Mouse (Mus musculus) G1E (cell line): ENCODE data around the gene Jazf1. TPM values are rescaled to one million over a fixed set of nuclear protein-coding genes. Genes with fewer than 3 reads are reported as not detected.
A peak's percentile ranks its signal among the peaks of the same experiment; 100 is the strongest.

Experiments
- ATAC-seq: 2 replicates; pipeline ENCODE4 v1.8.0; 2016; ENCODE audit warnings: mild to moderate bottlenecking; ENCODE audit not compliant: insufficient number of reproducible peaks, poor library complexity, low FRiP score, severe bottlenecking; ENCODE audit errors: extremely low read depth
- DNase-seq: peaks from one replicate; pipeline ENCODE4 v3.0.0; 2012; ENCODE audit warnings: low spot score
- H3K27me3 ChIP-seq: 2 replicates; pipeline ENCODE4 v1.6.1; 2012; ENCODE audit warnings: mild to moderate bottlenecking, low read length, inconsistent platforms; ENCODE audit not compliant: insufficient read depth
- H3K36me3 ChIP-seq: replicated peaks from 2 replicates; pipeline ENCODE3; 2012; ENCODE audit warnings: mild to moderate bottlenecking, inconsistent platforms
- H3K4me1 ChIP-seq: 2 replicates; pipeline ENCODE4 v1.6.1; 2012; ENCODE audit warnings: low read depth, low read length, inconsistent platforms, mixed read lengths; ENCODE audit not compliant: insufficient read depth
- H3K4me3 ChIP-seq: 2 replicates; pipeline ENCODE4 v1.5.1; 2012; ENCODE audit warnings: low read depth, mild to moderate bottlenecking, inconsistent platforms, low read length, moderate library complexity, mixed read lengths
- H3K9me3 ChIP-seq: replicated peaks from 2 replicates; pipeline ENCODE4 v1.6.1; 2012; ENCODE audit warnings: inconsistent platforms
- CTCF ChIP-seq: IDR thresholded peaks from 2 replicates; pipeline ENCODE4 v1.5.1; 2012; ENCODE audit warnings: low read depth, low read length, inconsistent platforms, mixed read lengths
- GATA1 ChIP-seq: IDR thresholded peaks from 2 replicates; pipeline ENCODE4 v1.6.1; 2012; ENCODE audit warnings: borderline replicate concordance, low read length, inconsistent platforms, mixed read lengths
- GATA2 ChIP-seq: IDR thresholded peaks from 2 replicates; pipeline ENCODE4 v1.6.1; 2012; ENCODE audit warnings: low read depth, low read length, inconsistent platforms, borderline replicate concordance
- POLR2AphosphoS5 ChIP-seq: IDR thresholded peaks from 2 replicates; pipeline ENCODE4 v1.6.1; 2012; ENCODE audit warnings: low read depth, low read length, inconsistent platforms; ENCODE audit not compliant: insufficient replicate concordance
- TAL1 ChIP-seq: conservative IDR thresholded peaks from 2 replicates; pipeline ENCODE4 v1.6.1; 2012; ENCODE audit warnings: low read depth, low read length, inconsistent platforms, mixed read lengths
- polyA plus RNA-seq: library from polyadenylated mRNA; stranded (reverse); fragments of >175 nt; gene quantifications from 2 replicates; pipeline ENCODE4 v1.2.3, GENCODE M21; 2012
- total RNA-seq, 2 experiments: library from RNA; stranded (forward) in 1 of 2; stranded (reverse) in 1 of 2; fragments of 200-1000 nt in 1 of 2; fragments of >200 nt in 1 of 2; fragmentation: Nextera tagmentation in 1 of 2; gene quantifications; 2 replicates each; pipeline ENCODE4 v1.2.3; 2014 to 2017

Jazf1 gene
- total RNA-seq (2014; fragmentation: Nextera tagmentation) (not detected in 2 replicates), total RNA-seq (2017) (not detected in 2 replicates), polyA plus RNA-seq (not detected in 2 replicates)

- no peak for DNase-seq
- no peaks in the 10 kb centered on the region for H3K36me3 ChIP-seq
- TF ChIP-seq GATA1 = no peak
- TF ChIP-seq CTCF = no peak
- TF ChIP-seq TAL1 = no peak
- TF ChIP-seq POLR2AphosphoS5 = no peak
- TF ChIP-seq GATA2 = no peak
- H3K4me1 ChIP-seq = no peaks in the 10 kb centered on the region
- ATAC-seq = no peak
- H3K27me3 ChIP-seq = no peaks in the 10 kb centered on the region
- peaks cover 22% of the 10 kb centered on the region for H3K9me3 ChIP-seq
- peak within 1 kb of the TSS; percentile 40; the same call in 1 of the 2 replicates for H3K4me3 ChIP-seq
Measured at GRCm38 (mm10) chr6:53067989-53068874, at the start of gene Jazf1. Gene Jazf1, minus strand, starts transcription at chr6:53068631.

- no peaks in the 10 kb centered on the region for H3K27me3 ChIP-seq
- H3K9me3 ChIP-seq = peaks cover 19% of the 10 kb centered on the region
- H3K4me1 ChIP-seq = no peaks in the 10 kb centered on the region
- no peak for DNase-seq
- H3K36me3 ChIP-seq = no peaks in the 10 kb centered on the region
- H3K4me3 ChIP-seq = no peak overlapping the region
- ATAC-seq = no peak
- TF ChIP-seq TAL1 = no peak
- TF ChIP-seq GATA1 = no peak
- TF ChIP-seq CTCF = no peak
- TF ChIP-seq POLR2AphosphoS5 = no peak
- no peak for TF ChIP-seq GATA2
Measured at GRCm38 (mm10) chr6:53117855-53118254, 49.4 kb upstream of the Jazf1 start.

GRCm38 (mm10) chr6:53086879-53087278, 18.4 kb upstream of the Jazf1 start:
- Histone ChIP-seq H3K4me3 (no peak overlapping the region), H3K4me1 (no peaks in the 10 kb centered on the region), H3K27me3 (no peaks in the 10 kb centered on the region), H3K36me3 (no peaks in the 10 kb centered on the region), H3K9me3 (peaks cover 16% of the 10 kb centered on the region)
- no peak for DNase-seq
- ATAC-seq = no peak
- TF ChIP-seq GATA1 = no peak
- TF ChIP-seq POLR2AphosphoS5 = no peak
- no peak for TF ChIP-seq TAL1
- TF ChIP-seq GATA2 = no peak
- no peak for TF ChIP-seq CTCF

- peaks cover 19% of the 10 kb centered on the region for H3K9me3 ChIP-seq
- H3K27me3 ChIP-seq = no peaks in the 10 kb centered on the region
- no peak for DNase-seq
- H3K36me3 ChIP-seq = no peaks in the 10 kb centered on the region
- H3K4me3 ChIP-seq = no peak overlapping the region
- TF ChIP-seq GATA2 = no peak
- TF ChIP-seq TAL1 = no peak
- no peak for TF ChIP-seq CTCF
- no peak for TF ChIP-seq POLR2AphosphoS5
- TF ChIP-seq GATA1 = no peak
- ATAC-seq = no peak
- no peaks in the 10 kb centered on the region for H3K4me1 ChIP-seq
Measured at GRCm38 (mm10) chr6:53081241-53081640, 12.8 kb upstream of the Jazf1 start.

GRCm38 (mm10) chr6:53078671-53079070, 10.2 kb upstream of the Jazf1 start:
- DNase-seq = no peak
- Histone ChIP-seq H3K9me3 (peaks cover 13% of the 10 kb centered on the region), H3K27me3 (no peaks in the 10 kb centered on the region), H3K36me3 (no peaks in the 10 kb centered on the region), H3K4me3 (no peak overlapping the region), H3K4me1 (no peaks in the 10 kb centered on the region)
- TF ChIP-seq POLR2AphosphoS5 = no peak
- TF ChIP-seq CTCF = no peak
- TF ChIP-seq GATA2 = no peak
- no peak for TF ChIP-seq GATA1
- TF ChIP-seq TAL1 = no peak
- no peak for ATAC-seq

GRCm38 (mm10) chr6:53071732-53072131, 3.3 kb upstream of the Jazf1 start:
- Histone ChIP-seq H3K4me3 (no peak overlapping the region), H3K4me1 (no peaks in the 10 kb centered on the region), H3K9me3 (peaks cover 27% of the 10 kb centered on the region), H3K27me3 (no peaks in the 10 kb centered on the region), H3K36me3 (no peaks in the 10 kb centered on the region)
- ATAC-seq (no peak), DNase-seq (no peak)
- TF ChIP-seq GATA1 (no peak), GATA2 (no peak), TAL1 (no peak), CTCF (no peak), POLR2AphosphoS5 (no peak)
